Mouse (Mus musculus) layer of hippocampus, adult 9-10 months (tissue): ENCODE measurements around the gene Efr3b.
"Not testable (repeated sequence)": the region's sequence is repeated elsewhere in the genome, so short reads cannot be mapped to it uniquely, and the experiment has no call there.

Experiments used
- DNase-seq: peaks from one replicate; pipeline ENCODE4 v3.0.0; 2022; ENCODE audit warnings: low spot score

The Efr3b gene

DNA sequence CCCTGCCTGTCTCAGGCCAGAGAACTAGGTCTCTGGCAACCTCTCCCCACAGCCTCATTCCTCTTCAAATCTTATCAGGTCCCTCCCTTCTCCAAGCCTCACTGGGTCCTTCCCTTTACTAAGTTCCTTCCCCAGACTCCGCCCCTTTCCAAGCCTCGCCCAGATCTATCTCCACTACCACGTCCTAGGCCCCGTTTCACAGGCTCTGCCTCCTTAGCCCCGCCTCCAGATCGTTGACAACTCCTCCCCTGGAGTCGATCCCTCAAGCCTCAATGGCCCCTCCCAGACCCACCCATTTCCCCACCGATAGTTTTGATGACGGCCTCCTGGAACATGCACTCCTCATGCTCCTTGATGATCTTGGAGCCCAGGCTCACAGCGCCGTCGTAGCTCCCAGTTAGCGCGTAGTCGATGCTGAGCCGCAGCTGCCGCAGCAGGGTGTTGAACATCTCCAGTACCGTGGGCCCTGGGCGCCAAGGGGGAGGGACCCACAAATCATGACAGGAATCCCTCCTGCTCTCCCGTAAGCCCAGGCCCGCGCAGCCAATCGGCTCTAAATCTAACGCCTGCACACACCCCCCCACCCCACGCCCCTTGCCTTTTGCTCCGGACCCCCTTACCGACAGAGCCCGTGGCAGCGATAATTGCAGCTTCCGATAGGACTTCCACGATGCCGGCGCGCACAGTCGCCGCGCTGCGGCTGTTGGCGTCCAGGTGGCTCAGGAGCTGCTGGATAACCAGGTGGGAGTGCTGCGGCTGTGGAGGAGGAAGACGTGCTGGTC lies 57.2 kb downstream of the Efr3b start:
- DNase-seq, result peak; percentile 67

DNA sequence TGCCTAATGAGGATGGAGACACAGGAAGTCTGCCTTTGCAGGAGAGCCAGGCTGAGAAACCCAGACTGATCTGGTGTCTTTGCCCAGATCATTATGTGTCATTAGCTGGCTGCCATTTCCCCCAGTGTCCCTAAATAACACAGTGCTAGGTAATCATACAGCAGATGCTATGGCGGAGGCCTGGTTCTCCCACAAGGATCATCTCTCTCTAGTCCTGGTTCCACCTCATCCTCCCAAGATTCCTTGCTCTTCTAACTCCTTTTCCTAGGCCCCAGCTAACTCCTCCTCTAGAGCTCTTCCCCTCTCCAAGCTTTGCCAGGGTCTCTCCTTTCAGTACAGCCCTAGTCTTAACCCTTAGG lies 57.7 kb downstream of the Efr3b start:
- no peak for DNase-seq

DNA sequence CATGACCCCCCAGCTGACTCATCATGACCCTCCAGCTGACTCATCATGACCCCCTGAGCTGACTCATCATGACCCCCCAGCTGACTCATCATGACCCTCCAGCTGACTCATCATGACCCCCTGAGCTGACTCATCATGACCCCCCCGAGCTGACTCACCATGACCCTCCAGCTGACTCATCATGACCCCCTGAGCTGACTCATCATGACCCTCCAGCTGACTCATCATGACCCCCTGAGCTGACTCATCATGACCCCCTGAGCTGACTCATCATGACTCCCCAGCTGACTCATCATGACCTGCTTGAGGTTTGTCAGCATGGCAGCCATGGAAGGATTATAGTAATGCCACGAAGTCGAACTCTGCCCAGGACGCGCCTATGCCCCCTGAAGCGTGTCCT lies 65.5 kb downstream of the Efr3b start:
- not testable (repeated sequence) for DNase-seq

DNA sequence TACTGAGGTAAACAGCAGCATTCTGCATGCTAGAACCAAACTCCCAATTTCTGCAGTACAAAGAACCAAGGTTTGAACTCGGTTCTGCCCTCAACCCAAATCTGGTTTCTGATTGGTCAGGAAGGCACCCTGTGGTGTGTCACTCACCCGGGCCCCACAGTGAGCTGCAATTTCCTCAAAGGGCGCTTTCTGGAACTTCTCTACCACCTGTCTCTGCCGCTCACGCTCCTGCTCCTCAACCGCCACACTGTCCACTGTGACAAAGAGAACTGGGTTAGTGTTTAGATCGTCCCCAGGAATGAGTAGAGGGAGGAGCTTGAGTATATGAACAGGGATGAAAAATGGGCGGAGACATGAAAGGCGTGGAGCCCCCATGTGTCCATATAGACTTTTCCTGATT lies 70.3 kb downstream of the Efr3b start:
- DNase-seq, result no peak

DNA sequence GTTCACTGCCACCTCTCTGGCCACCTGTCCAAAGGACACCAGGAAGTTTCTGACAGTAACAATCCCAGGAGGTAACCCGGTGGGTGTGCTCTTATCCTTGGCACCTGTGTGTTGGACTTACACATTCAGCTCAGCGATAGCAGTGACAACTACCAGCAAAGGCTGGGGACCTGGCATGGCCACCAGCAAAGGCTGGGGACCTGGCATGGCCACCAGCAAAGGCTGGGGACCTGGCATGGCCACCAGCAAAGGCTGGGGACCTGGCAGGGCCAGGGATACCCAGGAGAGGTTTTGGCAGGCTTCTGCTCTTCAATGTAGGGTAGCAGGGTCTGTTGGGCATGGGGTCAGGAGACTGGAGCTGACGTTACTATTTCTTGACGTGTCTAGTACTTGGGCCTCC lies 71.5 kb downstream of the Efr3b start:
- DNase-seq, result no peak

DNA sequence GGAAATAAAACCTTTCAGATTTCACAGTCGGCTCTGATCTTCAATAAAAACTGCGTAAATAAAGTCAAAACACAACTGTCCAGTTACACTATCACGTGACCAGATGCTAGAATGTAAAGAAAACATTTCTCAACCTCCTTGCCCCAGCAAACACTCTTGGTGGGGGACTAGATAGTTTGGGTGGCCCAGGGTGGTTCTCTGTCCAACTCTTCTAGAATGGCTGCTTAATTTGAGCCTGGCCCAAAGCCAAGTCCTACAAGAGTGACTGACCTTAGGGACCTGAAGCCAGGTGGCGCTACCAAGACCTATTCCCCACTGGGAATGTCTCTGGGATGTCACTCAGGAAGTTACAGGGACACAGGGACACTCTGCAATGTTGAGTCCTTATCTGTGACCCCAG lies 78.2 kb downstream of the Efr3b start:
- no peak for DNase-seq

DNA sequence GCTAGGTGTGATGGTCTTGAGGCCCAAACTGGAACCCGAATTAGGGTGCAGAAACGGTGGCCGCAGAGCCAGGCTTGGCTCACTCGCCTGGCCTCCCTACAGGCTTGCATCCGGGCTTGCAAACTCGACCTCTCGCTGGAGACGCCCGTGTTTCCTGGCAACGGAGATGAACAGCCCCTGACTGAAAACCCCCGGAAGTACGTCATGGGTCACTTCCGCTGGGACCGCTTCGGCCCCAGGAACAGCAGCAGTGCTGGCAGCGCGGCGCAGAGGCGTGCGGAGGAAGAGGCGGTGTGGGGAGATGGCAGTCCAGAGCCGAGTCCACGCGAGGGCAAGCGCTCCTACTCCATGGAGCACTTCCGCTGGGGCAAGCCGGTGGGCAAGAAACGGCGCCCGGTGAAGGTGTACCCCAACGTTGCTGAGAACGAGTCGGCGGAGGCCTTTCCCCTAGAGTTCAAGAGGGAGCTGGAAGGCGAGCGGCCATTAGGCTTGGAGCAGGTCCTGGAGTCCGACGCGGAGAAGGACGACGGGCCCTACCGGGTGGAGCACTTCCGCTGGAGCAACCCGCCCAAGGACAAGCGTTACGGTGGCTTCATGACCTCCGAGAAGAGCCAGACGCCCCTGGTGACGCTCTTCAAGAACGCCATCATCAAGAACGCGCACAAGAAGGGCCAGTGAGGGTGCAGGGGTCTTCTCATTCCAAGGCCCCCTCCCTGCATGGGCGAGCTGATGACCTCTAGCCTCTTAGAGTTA lies 78.7 kb downstream of the Efr3b start:
- peak; percentile 63 for DNase-seq

DNA sequence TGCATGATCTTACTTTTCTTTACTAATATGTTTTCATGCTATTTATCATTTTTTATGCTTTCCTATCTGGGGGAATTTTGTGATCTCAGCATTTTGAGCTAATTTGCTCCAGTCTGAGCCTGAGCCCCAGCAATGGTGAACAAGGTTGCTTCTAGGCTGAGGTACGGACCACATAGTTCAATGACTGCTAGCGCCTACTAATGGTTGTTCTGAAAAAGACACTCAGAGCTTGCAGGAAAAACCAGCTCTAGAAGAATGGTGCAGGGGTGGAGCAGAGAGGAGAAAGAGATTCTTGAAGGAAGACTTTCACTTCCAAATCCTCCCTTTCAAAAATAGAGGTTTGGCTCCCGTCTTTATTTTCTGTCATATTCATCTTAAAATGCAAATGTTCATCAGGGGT lies 82.4 kb downstream of the Efr3b start:
- DNase-seq, result no peak

DNA sequence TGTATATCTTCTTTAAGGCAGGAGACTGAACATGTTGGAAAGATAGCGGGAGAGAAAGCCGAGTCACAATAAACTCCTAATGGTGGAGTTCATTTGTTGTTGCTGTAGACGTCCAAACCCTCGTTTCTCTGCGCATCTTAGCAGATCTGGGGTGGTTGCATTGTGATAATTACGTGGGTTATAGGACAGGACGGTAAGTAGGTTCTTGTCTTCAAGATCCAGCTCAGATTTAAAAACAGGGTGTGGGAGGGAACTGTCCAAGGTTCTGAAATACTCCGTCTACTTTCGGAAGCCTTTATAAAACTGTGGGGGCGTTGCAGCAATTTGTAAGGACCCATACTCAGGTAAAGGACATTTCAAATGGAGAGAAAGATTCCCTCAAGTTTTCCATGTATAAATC lies 83.3 kb downstream of the Efr3b start:
- DNase-seq, result no peak

DNA sequence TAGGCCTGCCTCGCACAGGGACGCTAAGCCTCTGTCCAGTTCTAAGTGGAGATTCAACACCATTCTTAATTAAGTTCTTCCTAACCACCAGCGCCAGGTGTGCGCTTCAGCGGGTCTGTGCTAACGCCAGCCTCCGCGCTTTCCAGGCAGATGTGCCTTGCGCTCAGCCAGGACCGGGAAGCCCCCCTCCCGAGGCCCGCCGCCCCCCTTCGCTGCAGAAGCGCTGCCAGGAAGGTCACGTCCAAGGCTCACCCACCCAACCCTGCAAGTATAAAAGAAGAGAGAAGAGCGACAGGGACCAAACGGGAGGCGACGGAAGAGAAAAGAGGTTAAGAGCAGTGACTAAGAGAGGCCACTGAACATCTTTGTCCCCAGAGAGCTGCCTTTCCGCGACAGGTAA lies 84.1 kb downstream of the Efr3b start, which contains the start of gene Pomc:
Pomc (plus strand) TSS at position 301 of the 400 bp plus-strand sequence.
- DNase-seq, result no peak

DNA sequence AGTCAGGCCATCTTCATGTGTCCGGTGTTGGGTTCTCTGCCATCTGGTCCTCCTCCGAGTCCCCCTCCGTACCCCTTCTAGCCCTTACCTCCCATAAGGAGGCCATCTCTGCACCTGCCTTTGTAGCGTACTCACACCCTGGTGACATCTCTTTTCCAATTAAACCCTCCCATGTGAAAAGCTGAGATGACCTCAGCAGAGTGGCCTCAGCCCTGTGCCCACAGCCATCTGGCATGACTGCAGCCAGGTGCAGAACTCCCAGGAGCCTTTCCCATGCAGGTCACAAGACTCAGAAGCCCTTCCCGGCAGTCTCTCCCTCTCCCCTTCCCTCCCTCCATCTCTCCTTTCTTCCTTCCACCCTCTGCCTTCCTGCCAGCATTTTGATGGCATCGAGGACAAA lies 91.2 kb downstream of the Efr3b start:
- DNase-seq, result no peak

DNA sequence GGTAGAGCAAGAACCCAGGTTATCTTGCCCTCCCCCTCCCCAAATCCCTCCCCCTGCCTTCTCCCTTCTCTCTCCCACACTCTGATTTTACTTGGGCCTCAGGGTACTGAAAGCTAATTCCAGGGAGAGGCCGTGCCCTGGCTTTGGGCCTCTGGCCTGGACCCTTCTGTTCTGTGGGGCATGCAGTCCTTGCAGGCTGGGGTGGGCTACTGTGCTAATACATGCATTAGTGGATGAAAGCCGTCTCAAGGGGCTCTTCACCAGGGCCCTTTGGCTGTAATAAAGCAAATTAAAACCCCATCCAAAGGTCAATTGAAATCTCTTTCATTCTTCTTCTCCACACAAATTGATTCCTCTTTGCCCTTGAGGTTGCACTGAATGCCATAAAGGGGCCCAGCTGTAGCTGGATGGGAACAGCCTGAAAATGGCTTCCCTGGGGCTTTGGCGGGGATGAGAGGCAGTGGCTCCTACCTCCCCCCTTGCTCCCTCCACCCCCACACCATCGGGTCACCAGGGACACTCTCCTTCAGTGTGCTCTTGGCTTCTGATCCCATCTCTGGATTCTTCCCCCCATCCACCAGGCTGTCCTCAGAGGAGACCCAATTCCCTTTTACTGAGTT lies 94.2 kb downstream of the Efr3b start:
- no peak for DNase-seq

DNA sequence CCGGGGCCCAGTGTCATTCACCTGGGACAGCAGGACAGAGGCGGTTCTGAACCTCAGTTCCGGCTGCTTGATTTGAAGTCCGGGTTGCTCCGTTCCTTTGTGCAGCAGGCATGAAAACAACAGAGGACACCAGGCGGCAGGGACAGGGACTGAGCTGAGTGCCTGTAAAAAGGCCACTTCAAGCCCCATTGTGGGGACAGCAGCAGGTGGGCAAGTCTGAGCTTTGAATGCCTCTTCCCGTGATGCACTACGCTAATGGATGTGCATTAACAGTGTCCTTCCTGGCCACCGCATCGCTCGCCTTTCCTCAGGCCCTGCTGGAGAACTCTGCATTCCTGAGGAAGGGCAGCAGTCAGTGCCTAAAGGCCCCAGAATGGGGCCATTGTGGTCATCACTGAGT lies 96.7 kb downstream of the Efr3b start:
- DNase-seq, result no peak

DNA sequence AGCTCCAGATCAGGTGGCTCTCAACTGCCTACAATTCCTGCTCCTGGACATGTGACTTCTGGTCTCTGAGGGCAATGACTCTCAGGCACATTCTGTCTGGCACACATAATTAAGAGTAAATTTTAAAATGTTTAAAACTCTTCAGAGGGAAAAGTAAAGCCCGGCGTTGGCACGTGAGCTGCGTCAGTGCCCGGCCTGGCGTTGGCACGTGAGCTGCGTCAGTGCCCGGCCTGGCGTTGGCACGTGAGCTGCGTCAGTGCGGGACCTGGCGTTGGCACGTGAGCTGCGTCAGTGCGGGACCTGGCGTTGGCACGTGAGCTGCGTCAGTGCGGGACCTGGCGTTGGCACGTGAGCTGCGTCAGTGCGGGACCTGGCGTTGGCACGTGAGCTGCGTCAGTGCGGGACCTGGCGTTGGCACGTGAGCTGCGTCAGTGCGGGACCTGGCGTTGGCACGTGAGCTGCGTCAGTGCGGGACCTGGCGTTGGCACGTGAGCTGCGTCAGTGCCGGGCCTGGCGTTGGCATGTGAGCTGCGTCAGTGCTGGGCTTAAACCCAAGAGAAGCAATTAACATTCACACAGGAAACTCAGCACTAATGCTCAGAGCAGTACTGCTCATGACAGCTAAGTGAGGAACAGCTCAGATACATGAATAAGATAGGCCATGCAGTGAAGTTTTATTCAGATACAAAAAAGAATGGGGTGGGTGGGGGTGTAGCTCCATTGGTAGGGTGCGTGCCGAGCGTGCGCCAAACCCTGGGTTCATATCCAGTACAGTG lies 108.4 kb downstream of the Efr3b start:
- peak; percentile 30 for DNase-seq

DNA sequence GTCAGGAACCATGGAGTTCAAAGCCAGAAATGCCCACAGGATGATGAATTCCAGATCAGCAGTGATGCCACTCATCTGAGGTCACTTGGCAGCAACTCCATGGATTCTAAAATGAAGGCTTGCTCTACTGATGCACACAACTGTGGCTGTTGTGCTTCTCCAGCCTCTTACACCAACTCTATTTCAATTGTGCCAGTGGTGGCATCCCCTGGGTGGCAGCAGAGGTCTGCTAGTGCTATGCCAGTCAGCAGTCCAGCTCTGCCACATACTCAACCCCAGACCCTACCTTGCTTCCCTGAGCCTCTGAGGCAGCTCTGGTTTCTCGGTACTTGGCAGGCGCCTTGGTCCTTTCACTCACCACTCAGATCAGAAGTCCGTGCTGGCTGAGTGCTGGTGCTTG lies 109.9 kb downstream of the Efr3b start:
- DNase-seq, result peak; percentile 33

DNA sequence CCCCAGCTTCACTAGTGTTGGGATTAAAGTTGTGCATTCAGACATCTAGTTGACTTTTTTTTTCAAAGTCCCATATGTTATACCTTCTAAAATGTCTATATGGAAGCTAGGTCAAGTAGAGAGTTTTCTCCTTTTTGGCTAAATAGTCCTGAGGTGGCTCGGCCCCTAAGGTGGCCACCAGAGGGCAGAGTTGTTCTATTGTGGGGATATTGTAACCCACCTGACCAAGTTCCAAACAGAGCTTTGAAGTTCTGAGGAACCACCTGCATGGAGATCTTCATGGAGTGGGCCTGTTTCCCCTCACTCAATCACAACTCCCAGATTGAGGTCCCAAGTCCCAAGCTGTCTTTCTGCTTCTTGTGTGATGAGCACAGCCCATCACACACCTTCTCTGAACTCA lies 112.6 kb downstream of the Efr3b start:
- peak; percentile 63 for DNase-seq

DNA sequence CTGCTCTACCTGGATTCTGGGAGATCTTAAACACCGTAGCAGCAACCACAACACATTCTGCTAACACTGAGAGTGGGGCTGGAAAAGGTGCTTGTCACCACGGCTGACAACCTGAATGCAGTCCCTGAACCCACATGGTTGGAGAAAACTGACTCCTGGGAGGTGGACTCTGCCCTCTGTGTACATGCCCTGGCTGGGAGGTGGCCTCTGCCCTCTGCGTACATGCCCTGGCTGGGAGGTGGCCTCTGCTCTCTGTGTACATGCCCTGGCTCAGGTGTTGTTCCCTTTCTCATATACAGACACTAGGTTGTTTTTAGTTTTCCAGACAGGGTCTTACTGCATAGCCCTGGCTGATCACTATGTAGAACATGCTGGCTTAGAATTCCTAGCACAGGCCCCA lies 119.3 kb downstream of the Efr3b start:
- DNase-seq, result no peak

DNA sequence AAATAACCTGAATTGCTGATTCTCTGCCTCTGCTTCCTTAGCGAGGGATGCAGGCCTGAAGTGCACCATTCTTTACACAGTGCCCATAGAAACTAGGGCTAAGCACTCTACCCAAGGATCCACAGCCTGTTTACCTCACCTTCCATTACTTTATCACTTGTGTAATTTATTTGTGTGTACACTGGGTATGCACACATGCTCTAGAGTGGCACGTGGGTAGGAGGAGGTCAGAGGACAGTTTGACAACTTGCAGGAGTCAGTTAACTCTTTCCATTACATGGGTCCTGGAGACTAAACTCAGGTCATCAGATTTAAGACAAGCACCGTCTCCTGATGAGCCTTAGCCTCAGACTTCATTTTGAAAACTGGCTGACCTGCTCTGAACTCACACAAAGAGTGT lies 120.1 kb downstream of the Efr3b start:
- no peak for DNase-seq

DNA sequence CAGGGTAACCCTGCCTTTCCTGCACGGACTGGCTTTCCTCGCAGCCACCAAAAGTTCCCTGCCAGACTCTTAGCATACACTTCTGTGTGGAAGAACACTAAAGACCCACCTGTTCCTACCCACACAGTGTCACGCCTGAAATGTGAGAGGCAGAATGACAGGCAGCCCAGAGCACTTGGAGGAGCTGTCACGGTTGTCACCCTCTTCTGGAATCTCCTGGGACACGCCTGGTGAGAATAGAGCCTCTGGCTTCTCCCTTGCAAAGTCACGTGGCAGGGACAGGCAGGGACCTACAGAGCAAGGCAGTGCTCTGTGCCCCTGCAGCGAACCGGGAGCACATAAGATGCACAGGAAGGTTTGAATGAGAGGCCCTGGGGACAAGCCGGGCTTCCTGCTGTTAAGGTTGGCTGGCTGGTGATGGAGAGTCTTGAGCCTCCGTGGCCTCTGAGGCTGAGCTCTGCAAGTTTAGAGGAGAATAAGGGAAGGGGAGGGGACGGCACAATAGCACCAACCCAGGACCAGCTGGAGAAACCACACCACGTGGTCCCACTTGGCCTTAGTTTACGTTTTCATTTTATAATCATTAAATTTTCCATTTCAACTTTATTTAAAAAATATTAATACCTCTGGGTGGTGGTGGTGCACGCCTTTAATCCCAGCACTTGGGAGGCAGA lies 120.9 kb downstream of the Efr3b start:
- no peak for DNase-seq

DNA sequence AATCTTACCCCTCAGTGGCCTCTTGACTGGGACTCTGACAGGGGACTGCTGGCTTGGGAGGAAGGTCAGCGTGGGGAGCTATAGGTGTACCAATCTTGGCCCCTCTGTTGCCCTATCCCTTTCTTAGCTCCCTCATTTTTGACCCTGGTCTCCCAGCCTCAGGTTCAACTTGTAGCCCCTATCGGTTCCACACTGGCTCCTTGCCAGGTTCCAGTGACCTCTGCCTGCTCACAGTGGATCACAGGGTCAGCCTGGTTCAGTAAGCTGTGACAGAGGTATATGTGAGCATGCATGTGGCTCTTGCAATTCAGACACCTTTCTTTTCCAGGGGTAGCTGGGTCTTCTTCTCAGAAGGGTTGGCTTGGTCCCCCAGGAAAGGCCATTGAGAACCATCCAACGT lies 122.9 kb downstream of the Efr3b start:
- no peak for DNase-seq
